Mouse (Mus musculus) heart, embryonic 15.5 days (tissue): ENCODE data around the gene Lipo3. TPM values are rescaled to one million over a fixed set of nuclear protein-coding genes. Genes with fewer than 3 reads are reported as not detected.
"Not testable (repeated sequence)": the region's sequence is repeated elsewhere in the genome, so short reads cannot be mapped to it uniquely, and the experiment has no call there.

Source experiments
- ATAC-seq: fragments of 200-750 bp; cut with Nextera tagmentation; replicated peaks from 2 replicates; pipeline ENCODE4 v1.8.0; 2017; ENCODE audit warnings: low read depth, moderate TSS enrichment; ENCODE audit not compliant: insufficient number of reproducible peaks, insufficient read depth, low FRiP score
- H3K27ac ChIP-seq: fragments of 300-500 bp; sonication (generic); 2 replicates; pipeline ENCODE4 v1.5.1; 2015; ENCODE audit warnings: mild to moderate bottlenecking, inconsistent platforms
- H3K27me3 ChIP-seq: fragments of 300-500 bp; sonication (generic); 2 replicates; pipeline ENCODE4 v1.6.1; 2015; ENCODE audit warnings: inconsistent platforms
- H3K36me3 ChIP-seq: fragments of 300-500 bp; sonication (generic); 2 replicates; pipeline ENCODE4 v1.6.1; 2015; ENCODE audit warnings: mild to moderate bottlenecking, inconsistent platforms
- H3K4me1 ChIP-seq: fragments of 300-500 bp; sonication (generic); replicated peaks from 2 replicates; pipeline ENCODE4 v1.6.1; 2015; ENCODE audit warnings: inconsistent platforms
- H3K4me2 ChIP-seq: fragments of 300-500 bp; sonication (generic); 2 replicates; pipeline ENCODE4 v1.6.1; 2015; ENCODE audit warnings: inconsistent platforms, mild to moderate bottlenecking, moderate library complexity
- H3K4me3 ChIP-seq: fragments of 300-500 bp; sonication (generic); 2 replicates; pipeline ENCODE4 v1.5.1; 2015; ENCODE audit warnings: mild to moderate bottlenecking, inconsistent platforms
- H3K9ac ChIP-seq: fragments of 300-500 bp; sonication (generic); 2 replicates; pipeline ENCODE4 v1.6.1; 2015; ENCODE audit warnings: mild to moderate bottlenecking, inconsistent platforms
- H3K9me3 ChIP-seq: fragments of 300-500 bp; sonication (generic); replicated peaks from 2 replicates; pipeline ENCODE4 v1.6.1; 2016; ENCODE audit warnings: inconsistent platforms
- WGBS: fragments of 180-500 bp; shearing (Covaris S2); methylation state at CpG from one replicate; pipeline ENCODE4 v1.1.7; 2015; ENCODE audit warnings: mixed read lengths; 5-methylcytosine and 5-hydroxymethylcytosine counted together
- microRNA-seq: library from miRNA; unstranded; fragments of <30 nt; microRNA quantifications from one replicate; pipeline ENCODE4, GENCODE M21; 2016
- polyA plus RNA-seq: library from polyadenylated mRNA; unstranded; fragments of >200 nt; fragmentation: Nextera tagmentation; extraction: Ambion mirVana; gene quantifications from 2 replicates; pipeline ENCODE4 v1.2.1, GENCODE M21; 2015

Lipo3 gene
- polyA plus RNA-seq, result 12.7 and 13.0 TPM in 2 replicates

DNA sequence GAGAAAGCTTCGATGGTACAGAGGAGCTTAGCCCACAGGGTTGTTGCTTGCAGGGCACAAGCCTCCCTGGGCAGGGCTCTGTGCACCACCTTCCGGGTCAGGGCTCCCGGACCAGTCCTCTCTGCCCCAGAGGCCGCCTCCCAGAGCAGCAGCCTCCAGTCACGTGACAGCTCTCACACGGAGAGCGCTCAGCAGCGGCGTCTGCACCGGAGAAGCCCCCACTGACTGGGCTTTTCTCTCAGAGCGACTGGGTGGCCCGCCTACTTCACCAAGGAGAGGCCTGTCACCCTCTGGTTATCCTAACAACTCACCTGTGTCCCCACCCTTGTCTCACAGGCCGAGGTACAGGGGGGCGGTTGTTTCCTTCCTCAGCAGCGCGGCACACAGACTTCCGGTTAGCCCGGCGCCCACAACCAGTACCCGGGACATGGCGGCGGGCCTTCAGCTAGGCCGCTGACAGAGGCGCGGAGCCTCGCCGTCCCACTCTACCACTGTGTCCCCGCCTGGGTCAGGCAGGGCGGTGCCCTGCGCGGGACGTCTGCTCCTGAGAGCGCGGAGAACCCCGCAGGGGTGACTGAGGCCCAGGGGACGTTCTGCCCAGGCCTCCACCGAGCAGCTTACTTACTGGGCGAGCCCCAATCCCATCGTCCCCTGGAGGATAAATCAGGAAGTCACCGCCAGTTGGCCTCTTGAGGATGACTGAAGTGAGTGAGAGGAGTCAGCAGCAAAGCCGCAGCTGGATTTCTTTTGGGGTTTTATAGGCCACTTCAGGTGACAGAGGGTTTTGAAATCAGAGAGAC is at the start of gene Lipo3:
Lipo3 (minus strand) TSS at position 665 of the 800 bp plus-strand sequence.
- H3K4me1 ChIP-seq, H3K9me3 ChIP-seq, H3K9ac ChIP-seq, H3K27me3 ChIP-seq, H3K27ac ChIP-seq, H3K36me3 ChIP-seq: not testable (repeated sequence)
- Histone ChIP-seq H3K4me2 (peak within 1 kb of the TSS; percentile 53), H3K4me3 (peak within 1 kb of the TSS; percentile 30; the same call in 1 of the 2 replicates)
- whole genome bisulfite sequencing, result 24% methylated on average over 12 of the region's 41 CpGs
- peak; percentile 79 for ATAC-seq

GRCm38 (mm10) chr19:33787359-33787758 is 25.6 kb upstream of the Lipo3 start, which contains the start of gene Lipo1:
Gene Lipo1 (minus strand): TSS chr19:33787459.
- not testable (repeated sequence) for ATAC-seq, H3K9me3 ChIP-seq, H3K27me3 ChIP-seq, H3K4me3 ChIP-seq, H3K4me2 ChIP-seq, H3K36me3 ChIP-seq, H3K4me1 ChIP-seq, H3K9ac ChIP-seq, H3K27ac ChIP-seq

- Histone ChIP-seq H3K4me1 (no peaks in the 10 kb centered on the region), H3K4me3 (no peak overlapping the region), H3K9ac (no peak overlapping the region), H3K9me3 (no peaks in the 10 kb centered on the region), H3K27ac (no peak overlapping the region), H3K4me2 (no peak overlapping the region), H3K27me3 (no peaks in the 10 kb centered on the region), H3K36me3 (no peaks in the 10 kb centered on the region)
- 88% methylated on average over 12 of the region's 12 CpGs for WGBS
- ATAC-seq, result no peak
Measured at GRCm38 (mm10) chr19:33786576-33787277, 25.0 kb upstream of the Lipo3 start.

DNA sequence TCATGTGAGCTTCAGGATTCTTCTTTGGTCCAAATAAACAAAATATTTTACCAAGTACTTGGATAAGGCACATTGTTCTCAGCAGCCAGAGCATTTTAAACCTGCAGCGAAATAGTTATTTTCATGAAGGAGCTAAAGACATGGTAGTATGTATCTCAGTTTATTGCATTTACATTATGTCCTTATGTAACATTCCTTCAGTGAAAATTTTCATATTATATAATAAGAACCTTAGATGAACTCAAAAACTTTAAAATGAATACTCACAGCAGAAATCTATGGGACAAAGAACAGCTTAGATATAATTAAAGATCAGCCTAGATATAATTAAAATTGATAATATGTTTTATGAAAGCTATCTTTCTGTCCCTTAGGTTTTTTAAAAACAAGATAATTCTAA is 10.5 kb downstream of the Lipo3 start, which contains the start of gene Lipo2:
Lipo2 (minus strand) TSS at position 101 of the 400 bp plus-strand sequence.
- not testable (repeated sequence) for H3K9ac ChIP-seq, H3K27ac ChIP-seq, H3K36me3 ChIP-seq, ATAC-seq, H3K4me1 ChIP-seq, H3K4me3 ChIP-seq, H3K4me2 ChIP-seq, H3K9me3 ChIP-seq, H3K27me3 ChIP-seq
- WGBS, result 91% methylated on average over 1 of the region's 1 CpGs

- H3K27ac ChIP-seq, ATAC-seq, H3K9ac ChIP-seq, H3K27me3 ChIP-seq, H3K36me3 ChIP-seq, H3K4me1 ChIP-seq, H3K4me3 ChIP-seq, H3K4me2 ChIP-seq, H3K9me3 ChIP-seq: not testable (repeated sequence)
Measured at GRCm38 (mm10) chr19:33625152-33625551, 136.6 kb downstream of the Lipo3 start, which contains the start of gene Gm8978. Gene Gm8978 (minus strand): TSS chr19:33625252.

DNA sequence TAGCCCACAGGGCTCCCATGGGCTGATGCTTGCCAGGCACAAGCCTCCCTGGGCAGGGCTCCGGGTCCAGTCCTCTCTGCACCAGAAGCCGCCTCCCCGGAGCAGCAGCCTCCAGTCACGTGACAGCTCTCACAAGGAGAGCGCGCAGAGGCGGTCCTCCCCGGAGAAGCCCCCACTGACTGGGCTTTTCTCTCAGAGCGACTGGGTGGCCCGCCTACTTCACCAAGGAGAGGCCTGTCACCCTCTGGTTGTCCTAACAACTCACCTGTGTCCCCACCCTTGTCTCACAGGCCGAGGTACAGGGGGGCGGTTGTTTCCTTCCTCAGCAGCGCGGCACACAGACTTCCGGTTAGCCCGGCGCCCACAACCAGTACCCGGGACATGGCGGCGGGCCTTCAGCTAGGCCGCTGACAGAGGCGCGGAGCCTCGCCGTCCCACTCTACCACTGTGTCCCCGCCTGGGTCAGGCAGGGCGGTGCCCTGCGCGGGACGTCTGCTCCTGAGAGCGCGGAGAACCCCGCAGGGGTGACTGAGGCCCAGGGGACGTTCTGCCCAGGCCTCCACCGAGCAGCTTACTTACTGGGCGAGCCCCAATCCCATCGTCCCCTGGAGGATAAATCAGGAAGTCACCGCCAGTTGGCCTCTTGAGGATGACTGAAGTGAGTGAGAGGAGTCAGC is 172.0 kb downstream of the Lipo3 start:
- H3K36me3 ChIP-seq, H3K27ac ChIP-seq: not testable (repeated sequence)
- 7% methylated on average over 10 of the region's 38 CpGs for WGBS

GRCm38 (mm10) chr19:33568551-33568950 is 193.2 kb downstream of the Lipo3 start:
- not testable (repeated sequence) for H3K27ac ChIP-seq, ATAC-seq, H3K9me3 ChIP-seq, H3K36me3 ChIP-seq, H3K4me1 ChIP-seq, H3K4me2 ChIP-seq, H3K9ac ChIP-seq, H3K27me3 ChIP-seq, H3K4me3 ChIP-seq
- WGBS, result 78% methylated on average over 5 of the region's 5 CpGs

More for the DNA sequence above, 172.0 kb downstream of the Lipo3 start:
- Histone ChIP-seq H3K4me2 (peak overlapping the region; percentile 68), H3K9ac (peak overlapping the region; percentile 48), H3K4me3 (peak overlapping the region; percentile 51)
- not testable (repeated sequence) for H3K9me3 ChIP-seq, H3K4me1 ChIP-seq, H3K27me3 ChIP-seq
- peak; percentile 93 for ATAC-seq

GRCm38 (mm10) chr19:33517680-33518079 is 244.1 kb downstream of the Lipo3 start, which contains the start of gene Lipo4:
Gene Lipo4 (minus strand): TSS chr19:33517780.
- no peak within 1 kb of the TSS for H3K27ac ChIP-seq
- H3K4me3 ChIP-seq, result no peak within 1 kb of the TSS
- no peaks in the 10 kb centered on the region for H3K9me3 ChIP-seq
- H3K4me1 ChIP-seq, result no peaks in the 10 kb centered on the region
- no peak within 1 kb of the TSS for H3K4me2 ChIP-seq
- no peak for ATAC-seq
- H3K36me3 ChIP-seq, result no peaks in the 10 kb centered on the region
- H3K27me3 ChIP-seq, result no peaks in the 10 kb centered on the region
- H3K9ac ChIP-seq, result no peak within 1 kb of the TSS

Small RNAs within 50 kb of the gene (microRNA-seq; reads per million reads assigned to microRNA genes)
- not detected for gene Gm27440

Other genes starting within 250 kb of the Lipo3 start
- gene Lipo4, start 244.2 kb downstream of the Lipo3 start, polyA plus RNA-seq, result not detected in 2 replicates
- not detected in 2 replicates for gene Gm8978, start 136.7 kb downstream of the Lipo3 start, polyA plus RNA-seq
- 0.39 and 0.53 TPM in 2 replicates for gene Lipo2, start 10.6 kb downstream of the Lipo3 start, polyA plus RNA-seq
- gene Lipo1, start 25.5 kb upstream of the Lipo3 start, polyA plus RNA-seq, result not detected in 2 replicates
- gene Lipf, start 199.2 kb upstream of the Lipo3 start, polyA plus RNA-seq, result not detected in 2 replicates
- not detected in 2 replicates for gene Lipk, start 246.3 kb upstream of the Lipo3 start, polyA plus RNA-seq